Mouse (Mus musculus) liver, adult 2 months (tissue): ENCODE measurements at regions not wholly inside any gene's neighbourhood (a gene's known extent, or its start where the extent isn't known, plus 50 kb on each side); places are given as distances from the start of the nearest gene placed in this dataset.

Source experiments
- DNase-seq: peaks from one replicate; pipeline ENCODE4 v3.0.0-alpha.2; 2011; ENCODE audit warnings: low read depth, low spot score; ENCODE audit errors: extremely low read depth
- H3K27ac ChIP-seq: fragments of 200-500 bp; replicated peaks from 2 replicates; pipeline ENCODE4 v1.5.1; 2012; ENCODE audit warnings: low read depth, mild to moderate bottlenecking, control low read depth, inconsistent platforms, low read length; ENCODE audit not compliant: insufficient read depth
- H3K27me3 ChIP-seq: fragments of 200-500 bp; 2 replicates; pipeline ENCODE4 v1.6.1; 2012; ENCODE audit warnings: mild to moderate bottlenecking, moderate library complexity, low read length, inconsistent platforms; ENCODE audit not compliant: control insufficient read depth, insufficient read depth
- H3K36me3 ChIP-seq: fragments of 200-500 bp; 2 replicates; pipeline ENCODE4 v1.6.1; 2012; ENCODE audit warnings: low read length, inconsistent platforms; ENCODE audit not compliant: control insufficient read depth, insufficient read depth
- H3K4me1 ChIP-seq: fragments of 200-500 bp; 2 replicates; pipeline ENCODE4 v1.6.1; 2011; ENCODE audit warnings: low read length; ENCODE audit not compliant: control insufficient read depth, insufficient read depth
- H3K4me3 ChIP-seq: fragments of 200-500 bp; 2 replicates; pipeline ENCODE4 v1.5.1; 2011; ENCODE audit warnings: low read depth, mild to moderate bottlenecking, control low read depth, low read length, moderate library complexity; ENCODE audit not compliant: insufficient read depth
- H3K79me2 ChIP-seq: fragments of 200-500 bp; 2 replicates; pipeline ENCODE4 v1.6.1; 2012; ENCODE audit warnings: inconsistent platforms, mild to moderate bottlenecking, low read length, moderate library complexity; ENCODE audit not compliant: control insufficient read depth, insufficient read depth
- H3K9ac ChIP-seq: fragments of 200-500 bp; 2 replicates; pipeline ENCODE4 v1.6.1; 2012; ENCODE audit warnings: low read depth, mild to moderate bottlenecking, control low read depth, inconsistent platforms, low read length
- CTCF ChIP-seq: fragments of 200-500 bp; IDR thresholded peaks from 2 replicates; pipeline ENCODE4 v1.5.1; 2011; ENCODE audit warnings: low read depth, low read length, control low read depth
- POLR2A ChIP-seq: fragments of 200-500 bp; IDR thresholded peaks from 2 replicates; pipeline ENCODE4 v1.6.1; 2011; ENCODE audit warnings: low read length, control low read depth; ENCODE audit not compliant: insufficient read depth; ENCODE audit errors: extremely low read depth
- WGBS: fragments of 180-500 bp; shearing (Covaris S2); methylation state at CpG from one replicate; pipeline ENCODE4 v1.1.7; 2018; 5-methylcytosine and 5-hydroxymethylcytosine counted together

DNA sequence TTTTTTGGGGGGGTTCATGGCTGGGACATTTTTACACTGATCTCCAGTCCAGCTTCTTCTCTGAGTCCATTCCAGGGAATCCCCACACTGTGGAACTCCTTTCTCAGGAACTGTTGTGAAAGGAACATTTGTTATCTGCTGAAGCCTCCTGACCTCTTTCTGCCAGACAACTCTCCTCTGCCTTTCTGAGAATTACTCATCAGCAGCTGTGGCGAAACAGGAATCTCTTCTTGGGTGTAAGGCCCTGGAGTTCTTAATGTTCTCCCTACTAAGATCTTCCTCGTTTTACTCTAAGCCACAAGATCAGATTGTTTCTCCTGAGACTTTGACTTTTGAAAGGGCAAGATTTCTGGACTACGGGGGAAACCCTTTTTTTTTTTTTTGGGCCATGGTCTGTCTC lies 698.7 kb downstream of the Slc4a3 start:
- H3K9ac ChIP-seq = no peak overlapping the region
- no peak overlapping the region for H3K4me3 ChIP-seq
- H3K4me1 ChIP-seq = no peaks in the 10 kb centered on the region
- no peaks in the 10 kb centered on the region for H3K27me3 ChIP-seq
- H3K79me2 ChIP-seq = no peaks in the 10 kb centered on the region
- no peak overlapping the region for H3K27ac ChIP-seq
- DNase-seq = no peak
- no peaks in the 10 kb centered on the region for H3K36me3 ChIP-seq
- 78% methylated on average over 3 of the region's 3 CpGs for WGBS
- TF ChIP-seq CTCF (no peak), POLR2A (no peak)

DNA sequence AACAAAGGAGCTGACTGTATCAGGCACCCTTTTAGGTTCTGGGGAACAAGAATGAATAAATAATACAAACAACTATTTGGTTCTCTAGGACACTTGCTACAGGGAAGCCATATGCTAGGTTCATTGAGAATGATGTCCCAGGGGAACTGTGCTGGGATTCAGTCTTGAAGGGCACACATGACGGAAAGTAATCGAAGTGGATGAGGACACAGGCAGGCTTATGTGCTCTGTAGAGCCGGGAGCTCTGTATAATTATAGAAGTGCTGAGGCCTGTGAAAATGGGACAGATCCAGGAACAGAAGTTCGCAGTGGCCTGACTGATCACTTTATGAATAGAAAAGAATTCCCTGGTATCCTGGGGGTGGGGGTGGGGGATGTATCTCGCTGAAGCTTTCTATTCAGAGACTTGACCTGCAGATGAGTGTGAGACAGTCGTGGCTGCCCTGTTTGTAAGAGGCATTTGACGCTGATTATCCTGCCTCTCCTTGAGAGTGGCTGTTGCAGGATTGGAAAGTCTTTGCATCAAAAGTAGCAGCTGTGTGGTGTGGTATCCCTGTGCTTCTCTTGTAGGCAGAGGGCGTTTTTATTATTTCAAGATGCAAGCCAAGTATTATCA lies 700.2 kb downstream of the Slc4a3 start:
- WGBS = 65% methylated on average over 8 of the region's 8 CpGs
- TF ChIP-seq POLR2A (no peak), CTCF (no peak)
- Histone ChIP-seq H3K27me3 (no peaks in the 10 kb centered on the region), H3K27ac (no peak overlapping the region), H3K9ac (no peak overlapping the region), H3K36me3 (no peaks in the 10 kb centered on the region), H3K4me1 (no peaks in the 10 kb centered on the region), H3K4me3 (no peak overlapping the region), H3K79me2 (no peaks in the 10 kb centered on the region)
- DNase-seq = no peak

GRCm38 (mm10) chr1:76247126-76247525 lies 701.1 kb downstream of the Slc4a3 start:
- Histone ChIP-seq H3K9ac (no peak overlapping the region), H3K4me3 (no peak overlapping the region), H3K27me3 (no peaks in the 10 kb centered on the region), H3K79me2 (no peaks in the 10 kb centered on the region), H3K4me1 (no peaks in the 10 kb centered on the region), H3K27ac (no peak overlapping the region), H3K36me3 (no peaks in the 10 kb centered on the region)
- TF ChIP-seq POLR2A (no peak), CTCF (no peak)
- 68% methylated on average over 8 of the region's 8 CpGs for WGBS
- no peak for DNase-seq

GRCm38 (mm10) chr1:76258217-76258616 lies 712.2 kb downstream of the Slc4a3 start:
- WGBS = 78% methylated on average over 4 of the region's 4 CpGs
- no peak overlapping the region for H3K27ac ChIP-seq
- H3K36me3 ChIP-seq = no peaks in the 10 kb centered on the region
- no peak overlapping the region for H3K9ac ChIP-seq
- no peaks in the 10 kb centered on the region for H3K79me2 ChIP-seq
- no peak for TF ChIP-seq CTCF
- TF ChIP-seq POLR2A = no peak
- H3K4me1 ChIP-seq = no peaks in the 10 kb centered on the region
- no peak for DNase-seq
- H3K27me3 ChIP-seq = no peaks in the 10 kb centered on the region
- H3K4me3 ChIP-seq = no peak overlapping the region

GRCm38 (mm10) chr1:76276148-76276547 lies 730.1 kb downstream of the Slc4a3 start:
- 54% methylated on average over 7 of the region's 7 CpGs for WGBS

GRCm38 (mm10) chr1:76276624-76277023 lies 730.6 kb downstream of the Slc4a3 start:
- Histone ChIP-seq H3K4me1 (no peaks in the 10 kb centered on the region), H3K79me2 (no peaks in the 10 kb centered on the region), H3K27ac (no peak overlapping the region), H3K4me3 (no peak overlapping the region), H3K27me3 (no peaks in the 10 kb centered on the region), H3K9ac (no peak overlapping the region), H3K36me3 (no peaks in the 10 kb centered on the region)
- TF ChIP-seq CTCF (no peak), POLR2A (no peak)
- 79% methylated on average over 3 of the region's 3 CpGs for WGBS
- no peak for DNase-seq

More at GRCm38 (mm10) chr1:76276148-76276547, 730.1 kb downstream of the Slc4a3 start:
- H3K27me3 ChIP-seq = no peaks in the 10 kb centered on the region
- H3K4me1 ChIP-seq = no peaks in the 10 kb centered on the region
- H3K79me2 ChIP-seq = no peaks in the 10 kb centered on the region
- no peaks in the 10 kb centered on the region for H3K36me3 ChIP-seq
- no peak overlapping the region for H3K27ac ChIP-seq
- DNase-seq = no peak
- H3K9ac ChIP-seq = no peak overlapping the region
- H3K4me3 ChIP-seq = no peak overlapping the region
- TF ChIP-seq POLR2A (no peak), CTCF (no peak)
